Mouse (Mus musculus): ENCODE data around the gene Bdnf.

DNA sequence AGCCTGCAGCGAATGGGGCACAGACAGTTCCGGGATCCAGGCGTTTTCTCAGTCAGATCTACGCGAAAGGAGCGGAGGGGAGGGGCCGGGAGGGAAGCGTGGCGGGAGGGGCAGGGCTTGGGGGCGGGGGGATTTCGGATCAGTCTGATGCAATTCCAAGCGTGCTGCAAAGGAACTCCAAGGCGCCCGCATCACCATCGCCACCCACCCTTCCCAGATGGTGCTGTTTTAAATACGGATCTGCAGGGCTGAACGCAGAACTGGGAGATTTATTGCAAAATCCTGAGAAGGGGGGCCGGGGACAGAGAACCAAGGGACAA lies 3.5 kb downstream of the Bdnf start:
- TF ChIP-seq CTCF (IDR thresholded peaks at IDR 0.05): no peak
- no peak for TF ChIP-seq EP300 (IDR thresholded peaks at IDR 0.05)
